Mouse (Mus musculus): ENCODE results near the gene Hoxd11. TPM values are rescaled to one million over a fixed set of nuclear protein-coding genes. Genes with fewer than 3 reads are reported as not detected.
A peak's percentile ranks its signal among the peaks of the same experiment; 100 is the strongest.

Hoxd11 gene
- polyA plus RNA-seq, 1 experiment from 2014 or later = not detected

- H3K36me3 ChIP-seq (ENCODE audit: insufficient read depth, low read length) = no peaks in the 10 kb centered on the region
- 0 out of 2 replicates have a peak, but pooled peaks have one; percentile 14 for ATAC-seq
- no peaks in the 10 kb centered on the region for H3K9me3 ChIP-seq (ENCODE audit: low read length)
- H3K4me1 ChIP-seq (ENCODE audit: insufficient read depth, low read depth, low read length) = 0 out of 2 replicates have a peak, but pooled peaks cover 5% of the 10 kb centered on the region
- no peak overlapping the region for H3K9ac ChIP-seq (replicated peaks; ENCODE audit: low read depth)
- peak overlapping the region; percentile 52 for H3K4me2 ChIP-seq (replicated peaks; ENCODE audit: low read depth, low read length)
- DNase-seq (ENCODE audit: low spot score) = no peak
- no peak overlapping the region for H3K27ac ChIP-seq (ENCODE audit: low read length)
- WGBS = under 1% methylated on average over 60 of the region's 86 CpGs
- TF ChIP-seq EP300 (IDR thresholded peaks at IDR 0.05) (no peak), CTCF (IDR thresholded peaks at IDR 0.05) (no peak)
- peak overlapping the region; percentile 28 for H3K4me3 ChIP-seq (ENCODE audit: low read depth, low read length)
- H3K27me3 ChIP-seq (replicated peaks; ENCODE audit: insufficient read depth, low read length) = peaks cover 89% of the 10 kb centered on the region
Observed at GRCm38 (mm10) chr2:74698201-74699052, 19.1 kb downstream of the Hoxd11 start.

GRCm38 (mm10) chr2:74699053-74699430, 19.7 kb downstream of the Hoxd11 start:
- 0 out of 2 replicates have a peak, but pooled peaks cover 5% of the 10 kb centered on the region for H3K4me1 ChIP-seq (ENCODE audit: insufficient read depth, low read depth, low read length)
- no peak overlapping the region for H3K27ac ChIP-seq (ENCODE audit: low read length)
- no peak overlapping the region for H3K9ac ChIP-seq (replicated peaks; ENCODE audit: low read depth)
- no peak for TF ChIP-seq CTCF (IDR thresholded peaks at IDR 0.05)
- no peak for TF ChIP-seq EP300 (IDR thresholded peaks at IDR 0.05)
- H3K27me3 ChIP-seq (replicated peaks; ENCODE audit: insufficient read depth, low read length) = peaks cover 89% of the 10 kb centered on the region
- ATAC-seq (no peak), DNase-seq (ENCODE audit: low spot score) (no peak)
- no peaks in the 10 kb centered on the region for H3K36me3 ChIP-seq (ENCODE audit: insufficient read depth, low read length)
- H3K9me3 ChIP-seq (ENCODE audit: low read length) = no peaks in the 10 kb centered on the region
- no peak overlapping the region for H3K4me3 ChIP-seq (ENCODE audit: low read depth, low read length)
- no peak overlapping the region for H3K4me2 ChIP-seq (replicated peaks; ENCODE audit: low read depth, low read length)
- 3% methylated on average over 17 of the region's 17 CpGs for WGBS

GRCm38 (mm10) chr2:74699664-74700545, 20.5 kb downstream of the Hoxd11 start:
- Histone ChIP-seq H3K4me3 (ENCODE audit: low read depth, low read length) (no peak overlapping the region), H3K36me3 (ENCODE audit: insufficient read depth, low read length) (no peaks in the 10 kb centered on the region), H3K4me2 (replicated peaks; ENCODE audit: low read depth, low read length) (no peak overlapping the region), H3K9me3 (ENCODE audit: low read length) (no peaks in the 10 kb centered on the region), H3K27me3 (replicated peaks; ENCODE audit: insufficient read depth, low read length) (peaks cover 91% of the 10 kb centered on the region), H3K4me1 (ENCODE audit: insufficient read depth, low read depth, low read length) (peaks cover 7% of the 10 kb centered on the region; the same call in 1 of the 2 replicates), H3K27ac (ENCODE audit: low read length) (no peak overlapping the region), H3K9ac (replicated peaks; ENCODE audit: low read depth) (no peak overlapping the region)
- DNase-seq (ENCODE audit: low spot score) (no peak), ATAC-seq (no peak)
- 5% methylated on average over 22 of the region's 23 CpGs for WGBS
- no peak for TF ChIP-seq CTCF (IDR thresholded peaks at IDR 0.05)
- no peak for TF ChIP-seq EP300 (IDR thresholded peaks at IDR 0.05)

GRCm38 (mm10) chr2:74700546-74701112, 21.3 kb downstream of the Hoxd11 start:
- Histone ChIP-seq H3K36me3 (ENCODE audit: insufficient read depth, low read length) (no peaks in the 10 kb centered on the region), H3K4me2 (replicated peaks; ENCODE audit: low read depth, low read length) (no peak overlapping the region), H3K4me1 (ENCODE audit: insufficient read depth, low read depth, low read length) (peaks cover 8% of the 10 kb centered on the region; the same call in 1 of the 2 replicates), H3K4me3 (ENCODE audit: low read depth, low read length) (no peak overlapping the region), H3K9ac (replicated peaks; ENCODE audit: low read depth) (no peak overlapping the region), H3K27me3 (replicated peaks; ENCODE audit: insufficient read depth, low read length) (peaks cover 91% of the 10 kb centered on the region), H3K27ac (ENCODE audit: low read length) (no peak overlapping the region), H3K9me3 (ENCODE audit: low read length) (no peaks in the 10 kb centered on the region)
- no peak for DNase-seq (ENCODE audit: low spot score)
- 8% methylated on average over 22 of the region's 22 CpGs for WGBS
- no peak for TF ChIP-seq EP300 (IDR thresholded peaks at IDR 0.05)
- no peak for TF ChIP-seq CTCF (IDR thresholded peaks at IDR 0.05)
- ATAC-seq = no peak

- no peak for ATAC-seq
- Histone ChIP-seq H3K27ac (ENCODE audit: low read length) (no peak overlapping the region), H3K9ac (replicated peaks; ENCODE audit: low read depth) (no peak overlapping the region), H3K4me3 (ENCODE audit: low read depth, low read length) (no peak overlapping the region), H3K36me3 (ENCODE audit: insufficient read depth, low read length) (no peaks in the 10 kb centered on the region), H3K4me1 (ENCODE audit: insufficient read depth, low read depth, low read length) (peaks cover 8% of the 10 kb centered on the region; the same call in 1 of the 2 replicates), H3K4me2 (replicated peaks; ENCODE audit: low read depth, low read length) (no peak overlapping the region), H3K9me3 (ENCODE audit: low read length) (no peaks in the 10 kb centered on the region), H3K27me3 (replicated peaks; ENCODE audit: insufficient read depth, low read length) (peaks cover 91% of the 10 kb centered on the region)
- no peak for TF ChIP-seq EP300 (IDR thresholded peaks at IDR 0.05)
- TF ChIP-seq CTCF (IDR thresholded peaks at IDR 0.05) = peak; percentile 90
- peak; percentile 78 for DNase-seq (ENCODE audit: low spot score)
- WGBS = 13% methylated on average over 17 of the region's 17 CpGs
Observed at GRCm38 (mm10) chr2:74701949-74702819, 22.8 kb downstream of the Hoxd11 start.
